Mouse (Mus musculus) lung, adult 2 months (tissue): ENCODE results near the gene Ndufa5. TPM values are rescaled to one million over a fixed set of nuclear protein-coding genes. Genes with fewer than 3 reads are reported as not detected.

Experiments
- DNase-seq: peaks from one replicate; pipeline ENCODE4 v3.0.0; 2022
- H3K4me1 ChIP-seq: fragments of 200-500 bp; 2 replicates; pipeline ENCODE4 v1.6.1; 2011; ENCODE audit warnings: low read length; ENCODE audit not compliant: control insufficient read depth, insufficient read depth
- H3K4me3 ChIP-seq: fragments of 200-500 bp; replicated peaks from 2 replicates; pipeline ENCODE3; 2011; ENCODE audit warnings: low read depth, mild to moderate bottlenecking, control low read depth, low read length; ENCODE audit errors: extremely low read depth
- CTCF ChIP-seq: fragments of 200-500 bp; IDR thresholded peaks from 2 replicates; pipeline ENCODE4 v1.5.1; 2011; ENCODE audit warnings: mild to moderate bottlenecking, low read length, control low read depth; ENCODE audit not compliant: insufficient read depth
- POLR2A ChIP-seq: fragments of 200-500 bp; IDR thresholded peaks from 2 replicates; pipeline ENCODE4 v1.6.1; 2011; ENCODE audit warnings: low read depth, mild to moderate bottlenecking, control low read depth, low read length, borderline replicate concordance; ENCODE audit errors: extremely low read depth
- WGBS: fragments of 180-500 bp; shearing (Covaris S2); methylation state at CpG from one replicate; pipeline ENCODE4 v1.1.7; 2018; 5-methylcytosine and 5-hydroxymethylcytosine counted together
- polyA plus RNA-seq: library from polyadenylated mRNA; depleted of rRNA; stranded (reverse); fragments of >200 nt; gene quantifications from 2 replicates; pipeline ENCODE4 v1.2.3, GENCODE M21; 2012

The Ndufa5 gene
- polyA plus RNA-seq, 1 experiment, result 4.3 TPM

- DNase-seq, result no peak
- TF ChIP-seq CTCF, result no peak
- TF ChIP-seq POLR2A, result no peak
- Histone ChIP-seq H3K4me1 (peaks cover 15% of the 10 kb centered on the region), H3K4me3 (no peak overlapping the region)
- WGBS, result 34% methylated on average over 11 of the region's 11 CpGs
These were observed 3.1 kb upstream of the Ndufa5 start for GRCm38 (mm10) chr6:24530711-24531420.

- TF ChIP-seq POLR2A (no peak), CTCF (peak; percentile 16; the same call in 1 of the 2 replicates)
- Histone ChIP-seq H3K4me1 (peaks cover 15% of the 10 kb centered on the region), H3K4me3 (no peak overlapping the region)
- DNase-seq, result peak; percentile 12
- WGBS, result 6% methylated on average over 4 of the region's 4 CpGs
These were observed 2.4 kb upstream of the Ndufa5 start for GRCm38 (mm10) chr6:24530166-24530565.

GRCm38 (mm10) chr6:24528064-24528243 is 141 bp upstream of the Ndufa5 start, which contains the start of gene Asb15:
TSS of gene Asb15 (plus strand) at chr6:24528144.
- WGBS, result 42% methylated on average over 2 of the region's 2 CpGs
- peaks cover 15% of the 10 kb centered on the region for H3K4me1 ChIP-seq
- DNase-seq, result no peak
- no peak for TF ChIP-seq CTCF
- no peak for TF ChIP-seq POLR2A
- H3K4me3 ChIP-seq, result peak within 1 kb of the TSS; percentile 89

- no peak for DNase-seq
- no peak overlapping the region for H3K4me3 ChIP-seq
These were observed 2.1 kb downstream of the Ndufa5 start for GRCm38 (mm10) chr6:24525705-24526104.

GRCm38 (mm10) chr6:24516197-24516596 is 11.6 kb downstream of the Ndufa5 start:
- DNase-seq, result no peak

More at GRCm38 (mm10) chr6:24525705-24526104, 2.1 kb downstream of the Ndufa5 start:
- peaks cover 12% of the 10 kb centered on the region for H3K4me1 ChIP-seq
- 65% methylated on average over 3 of the region's 3 CpGs for WGBS
- no peak for TF ChIP-seq CTCF
- no peak for TF ChIP-seq POLR2A

GRCm38 (mm10) chr6:24514552-24515284 is 13.1 kb downstream of the Ndufa5 start, which contains the start of gene Iqub:
TSS of gene Iqub (minus strand) at chr6:24515067.
- peak within 1 kb of the TSS; percentile 42 for H3K4me3 ChIP-seq
- WGBS, result 17% methylated on average over 13 of the region's 13 CpGs
- peak; percentile 39 for DNase-seq
- H3K4me1 ChIP-seq, result peaks cover 6% of the 10 kb centered on the region
- TF ChIP-seq CTCF (no peak), POLR2A (no peak)

More at GRCm38 (mm10) chr6:24516197-24516596, 11.6 kb downstream of the Ndufa5 start:
- peaks cover 6% of the 10 kb centered on the region for H3K4me1 ChIP-seq
- 39% methylated on average over 2 of the region's 2 CpGs for WGBS
- H3K4me3 ChIP-seq, result no peak overlapping the region
- no peak for TF ChIP-seq CTCF
- TF ChIP-seq POLR2A, result no peak

GRCm38 (mm10) chr6:24504141-24504540 is 23.7 kb downstream of the Ndufa5 start:
- TF ChIP-seq CTCF (no peak), POLR2A (no peak)
- H3K4me1 ChIP-seq, result no peaks in the 10 kb centered on the region
- H3K4me3 ChIP-seq, result no peak overlapping the region
- no peak for DNase-seq
- 64% methylated on average over 2 of the region's 2 CpGs for WGBS

- Histone ChIP-seq H3K4me3 (no peak overlapping the region), H3K4me1 (no peaks in the 10 kb centered on the region)
- TF ChIP-seq POLR2A (no peak), CTCF (peak; percentile 41; the same call in 1 of the 2 replicates)
- no peak for DNase-seq
- 4% methylated on average over 1 of the region's 1 CpGs for WGBS
These were observed 37.5 kb downstream of the Ndufa5 start for GRCm38 (mm10) chr6:24490341-24490740.

GRCm38 (mm10) chr6:24486530-24486929 is 41.3 kb downstream of the Ndufa5 start:
- TF ChIP-seq POLR2A, result no peak
- TF ChIP-seq CTCF, result no peak
- 71% methylated on average over 5 of the region's 5 CpGs for WGBS
- Histone ChIP-seq H3K4me1 (no peaks in the 10 kb centered on the region), H3K4me3 (no peak overlapping the region)
- DNase-seq, result no peak

- no peak overlapping the region for H3K4me3 ChIP-seq
- H3K4me1 ChIP-seq, result no peaks in the 10 kb centered on the region
- TF ChIP-seq POLR2A, result no peak
- TF ChIP-seq CTCF, result no peak
- no peak for DNase-seq
- 76% methylated on average over 1 of the region's 1 CpGs for WGBS
These were observed 57.2 kb downstream of the Ndufa5 start for GRCm38 (mm10) chr6:24470571-24471132.
